Mouse (Mus musculus) embryonic fibroblast, embryonic 13.5 days (primary cell): Measurements from ENCODE around the gene Mex3d.

ENCODE experiments used
- CTCF ChIP-seq: IDR thresholded peaks from 2 replicates; pipeline ENCODE4 v1.5.1; 2011; ENCODE audit warnings: mild to moderate bottlenecking, control low read depth, low read length, moderate library complexity, borderline replicate concordance; ENCODE audit not compliant: insufficient read depth
- POLR2A ChIP-seq: IDR thresholded peaks from 2 replicates; pipeline ENCODE4 v1.6.1; 2011; ENCODE audit warnings: low read depth, mild to moderate bottlenecking, control low read depth, low read length, moderate library complexity

GRCm38 (mm10) chr10:80371411-80371966, 16.0 kb downstream of the Mex3d start:
- TF ChIP-seq CTCF, result no peak
- TF ChIP-seq POLR2A, result no peak; the same call in 1 of the 2 replicates
